Mouse (Mus musculus): Measurements from ENCODE around the gene Fbxl17. TPM values are rescaled to one million over a fixed set of nuclear protein-coding genes. Genes with fewer than 3 reads are reported as not detected.
A peak's percentile ranks its signal among the peaks of the same experiment; 100 is the strongest.

Gene Fbxl17
- polyA plus RNA-seq, 1 experiment from 2014 or later: 9.0 TPM

- WGBS: 92% methylated on average over 7 of the region's 7 CpGs
- ATAC-seq (ENCODE audit: insufficient read depth) (no peak), DNase-seq (no peak)
- H3K27me3 ChIP-seq (ENCODE audit: insufficient read depth, low read length): no peaks in the 10 kb centered on the region
- 0 out of 2 replicates have a peak, but pooled peaks cover 3% of the 10 kb centered on the region for H3K4me1 ChIP-seq (ENCODE audit: insufficient read depth)
- H3K36me3 ChIP-seq (ENCODE audit: insufficient read depth): no peaks in the 10 kb centered on the region
- TF ChIP-seq CTCF (IDR thresholded peaks at IDR 0.05; ENCODE audit: low read depth): no peak
- no peak overlapping the region for H3K9ac ChIP-seq
- no peak overlapping the region for H3K4me2 ChIP-seq
- H3K4me3 ChIP-seq (ENCODE audit: low read depth, low read length): no peak overlapping the region
- no peaks in the 10 kb centered on the region for H3K9me3 ChIP-seq (ENCODE audit: low read depth, low read length)
- H3K27ac ChIP-seq (ENCODE audit: low read depth): no peak overlapping the region
Measured at GRCm38 (mm10) chr17:63157019-63157418, 342.8 kb downstream of the Fbxl17 start.

GRCm38 (mm10) chr17:63146514-63146913 is 353.3 kb downstream of the Fbxl17 start:
- Histone ChIP-seq H3K9me3 (ENCODE audit: low read depth, low read length) (no peaks in the 10 kb centered on the region), H3K4me2 (no peak overlapping the region), H3K4me1 (ENCODE audit: insufficient read depth) (no peaks in the 10 kb centered on the region; the same call in 1 of the 2 replicates), H3K9ac (no peak overlapping the region), H3K27ac (ENCODE audit: low read depth) (no peak overlapping the region), H3K4me3 (ENCODE audit: low read depth, low read length) (no peak overlapping the region), H3K36me3 (ENCODE audit: insufficient read depth) (no peaks in the 10 kb centered on the region), H3K27me3 (ENCODE audit: insufficient read depth, low read length) (no peaks in the 10 kb centered on the region)
- DNase-seq (peak; percentile 52), ATAC-seq (ENCODE audit: insufficient read depth) (peak; percentile 61; the same call in 1 of the 2 replicates)
- TF ChIP-seq CTCF (IDR thresholded peaks at IDR 0.05; ENCODE audit: low read depth): no peak
- WGBS: 26% methylated on average over 2 of the region's 2 CpGs

DNA sequence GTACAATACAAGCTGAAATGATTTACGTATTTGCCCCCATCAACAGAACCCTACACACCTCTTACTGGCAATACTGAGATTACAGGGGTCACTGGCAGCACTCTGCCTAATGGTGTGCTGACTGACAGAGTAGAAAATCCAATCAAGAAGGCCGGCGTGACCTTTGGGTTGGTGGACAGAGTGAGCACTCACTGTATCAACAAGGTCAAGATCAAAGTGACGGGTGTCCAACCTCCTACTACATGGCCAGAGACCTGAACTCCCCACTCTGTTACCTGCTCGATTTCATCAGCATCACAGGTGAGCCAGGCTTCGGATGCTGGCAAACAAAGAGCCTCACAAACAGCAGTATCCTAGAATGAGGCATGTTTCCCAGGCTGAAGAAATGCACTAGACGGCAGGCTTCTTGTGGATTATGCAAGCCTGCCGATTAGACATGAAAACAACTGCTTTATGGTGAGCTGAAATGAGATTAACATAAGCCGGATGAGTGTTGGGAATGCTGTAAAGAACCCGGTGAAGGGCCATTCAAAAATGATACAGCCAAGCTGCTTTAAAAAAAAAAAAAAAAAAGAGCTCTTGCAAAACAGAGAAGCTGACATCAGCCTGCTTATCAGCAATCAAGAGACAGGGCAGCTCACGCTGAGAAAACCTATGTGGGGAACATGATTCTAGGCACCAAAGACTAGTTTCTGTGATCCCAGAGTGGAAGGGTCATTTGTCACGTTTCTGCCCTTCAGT is 353.9 kb downstream of the Fbxl17 start:
- no peaks in the 10 kb centered on the region; the same call in 1 of the 2 replicates for H3K4me1 ChIP-seq (ENCODE audit: insufficient read depth)
- TF ChIP-seq CTCF (IDR thresholded peaks at IDR 0.05; ENCODE audit: low read depth): no peak
- H3K9me3 ChIP-seq (ENCODE audit: low read depth, low read length): no peaks in the 10 kb centered on the region
- no peaks in the 10 kb centered on the region for H3K27me3 ChIP-seq (ENCODE audit: insufficient read depth, low read length)
- no peak overlapping the region for H3K27ac ChIP-seq (ENCODE audit: low read depth)
- no peak overlapping the region for H3K4me3 ChIP-seq (ENCODE audit: low read depth, low read length)
- H3K36me3 ChIP-seq (ENCODE audit: insufficient read depth): no peaks in the 10 kb centered on the region
- no peak overlapping the region for H3K9ac ChIP-seq
- WGBS: 22% methylated on average over 12 of the region's 12 CpGs
- peak; percentile 58; the same call in 1 of the 2 replicates for ATAC-seq (ENCODE audit: insufficient read depth)
- H3K4me2 ChIP-seq: no peak overlapping the region
- peak; percentile 61 for DNase-seq

GRCm38 (mm10) chr17:63145311-63145741 is 354.5 kb downstream of the Fbxl17 start:
- Histone ChIP-seq H3K27ac (ENCODE audit: low read depth) (no peak overlapping the region), H3K9me3 (ENCODE audit: low read depth, low read length) (no peaks in the 10 kb centered on the region), H3K4me3 (ENCODE audit: low read depth, low read length) (no peak overlapping the region), H3K27me3 (ENCODE audit: insufficient read depth, low read length) (no peaks in the 10 kb centered on the region), H3K36me3 (ENCODE audit: insufficient read depth) (no peaks in the 10 kb centered on the region), H3K4me1 (ENCODE audit: insufficient read depth) (no peaks in the 10 kb centered on the region; the same call in 1 of the 2 replicates), H3K4me2 (no peak overlapping the region), H3K9ac (no peak overlapping the region)
- WGBS: 52% methylated on average over 5 of the region's 5 CpGs
- no peak for ATAC-seq (ENCODE audit: insufficient read depth)
- TF ChIP-seq CTCF (IDR thresholded peaks at IDR 0.05; ENCODE audit: low read depth): no peak
- no peak for DNase-seq

- H3K4me1 ChIP-seq (ENCODE audit: insufficient read depth): no peaks in the 10 kb centered on the region; the same call in 1 of the 2 replicates
- no peaks in the 10 kb centered on the region for H3K27me3 ChIP-seq (ENCODE audit: insufficient read depth, low read length)
- DNase-seq (no peak), ATAC-seq (ENCODE audit: insufficient read depth) (no peak)
- H3K27ac ChIP-seq (ENCODE audit: low read depth): no peak overlapping the region
- no peak overlapping the region for H3K4me2 ChIP-seq
- no peak overlapping the region for H3K9ac ChIP-seq
- TF ChIP-seq CTCF (IDR thresholded peaks at IDR 0.05; ENCODE audit: low read depth): no peak
- 78% methylated on average over 7 of the region's 7 CpGs for WGBS
- H3K36me3 ChIP-seq (ENCODE audit: insufficient read depth): no peaks in the 10 kb centered on the region
- no peaks in the 10 kb centered on the region for H3K9me3 ChIP-seq (ENCODE audit: low read depth, low read length)
- H3K4me3 ChIP-seq (ENCODE audit: low read depth, low read length): no peak overlapping the region
Measured at GRCm38 (mm10) chr17:63143825-63144224, 356.0 kb downstream of the Fbxl17 start.

GRCm38 (mm10) chr17:63134805-63135204 is 365.0 kb downstream of the Fbxl17 start:
- no peak overlapping the region for H3K4me3 ChIP-seq (ENCODE audit: low read depth, low read length)
- H3K4me1 ChIP-seq (ENCODE audit: insufficient read depth): 0 out of 2 replicates have a peak, but pooled peaks cover 6% of the 10 kb centered on the region
- H3K9me3 ChIP-seq (ENCODE audit: low read depth, low read length): 0 out of 2 replicates have a peak, but pooled peaks cover 3% of the 10 kb centered on the region
- H3K4me2 ChIP-seq: no peak overlapping the region
- no peaks in the 10 kb centered on the region for H3K36me3 ChIP-seq (ENCODE audit: insufficient read depth)
- no peaks in the 10 kb centered on the region for H3K27me3 ChIP-seq (ENCODE audit: insufficient read depth, low read length)
- H3K27ac ChIP-seq (ENCODE audit: low read depth): no peak overlapping the region
- ATAC-seq (ENCODE audit: insufficient read depth) (no peak), DNase-seq (no peak)
- TF ChIP-seq CTCF (IDR thresholded peaks at IDR 0.05; ENCODE audit: low read depth): no peak
- H3K9ac ChIP-seq: no peak overlapping the region
- 86% methylated on average over 5 of the region's 5 CpGs for WGBS

DNA sequence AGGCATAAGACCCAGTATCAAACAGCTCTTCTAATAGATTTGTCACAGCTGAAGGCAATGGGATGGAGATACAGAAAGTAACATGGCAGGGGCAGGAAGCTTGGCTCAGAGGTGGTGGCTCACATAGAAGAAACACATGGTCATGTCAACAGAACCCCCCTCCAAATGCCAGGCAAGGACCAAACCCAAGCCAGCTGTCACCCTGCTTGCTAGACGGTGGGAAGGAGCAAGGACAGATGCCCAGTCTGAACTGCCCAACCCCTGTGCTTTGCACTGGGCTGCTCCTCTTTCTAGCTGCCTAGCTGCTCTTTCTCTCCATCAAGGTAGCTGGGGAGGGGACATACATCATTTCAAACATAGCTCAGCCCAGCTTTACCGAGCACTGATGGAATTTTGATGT is 377.4 kb downstream of the Fbxl17 start:
- H3K36me3 ChIP-seq (ENCODE audit: insufficient read depth): no peaks in the 10 kb centered on the region
- no peak overlapping the region for H3K4me3 ChIP-seq (ENCODE audit: low read depth, low read length)
- DNase-seq (no peak), ATAC-seq (ENCODE audit: insufficient read depth) (no peak)
- H3K4me2 ChIP-seq: no peak overlapping the region
- H3K9ac ChIP-seq: no peak overlapping the region
- TF ChIP-seq CTCF (IDR thresholded peaks at IDR 0.05; ENCODE audit: low read depth): no peak
- H3K9me3 ChIP-seq (ENCODE audit: low read depth, low read length): peaks cover 3% of the 10 kb centered on the region; the same call in 1 of the 2 replicates
- no peak overlapping the region for H3K27ac ChIP-seq (ENCODE audit: low read depth)
- H3K4me1 ChIP-seq (ENCODE audit: insufficient read depth): 0 out of 2 replicates have a peak, but pooled peaks cover 1% of the 10 kb centered on the region
- 69% methylated on average over 2 of the region's 2 CpGs for WGBS
- H3K27me3 ChIP-seq (ENCODE audit: insufficient read depth, low read length): no peaks in the 10 kb centered on the region

Data from lung, embryonic 14.5 days (tissue).